In genomic region chr13:36139703-36140102, GRCm38 (mm10) we compare ENCODE assay signal across 24 mouse cellular contexts. TPM values are rescaled to one million over a fixed set of nuclear protein-coding genes. Genes with fewer than 3 reads are reported as not detected.
DNase-seq lines count a peak whose midpoint lies in the region; ATAC-seq lines count a peak whose summit lies in the region.
"Had no signal": no experiment of that assay in that cellular context is flagged by ENCODE, and none has a peak within 500 bp of the region (broad histone marks: within the 10 kb centered on the region; RNA-seq: fewer than 3 reads in every experiment).

No protein-coding gene starts in this region.

- no peak for ATAC-seq in heart, embryonic 13.5 days (ENCODE audit: extremely low read depth, insufficient number of reproducible peaks, low FRiP score, low TSS enrichment)
- ATAC-seq in limb, embryonic 12.5 days (ENCODE audit: insufficient number of reproducible peaks, insufficient read depth, low FRiP score, low TSS enrichment, low read depth): no peak
- ATAC-seq in limb, embryonic 15.5 days (ENCODE audit: insufficient number of reproducible peaks, low FRiP score, low TSS enrichment, low read depth): no peak
- ATAC-seq in midbrain, embryonic 13.5 days: no peak
- ATAC-seq in hindbrain, embryonic 12.5 days (ENCODE audit: low FRiP score): no peak
- ATAC-seq: forebrain, embryonic 13.5 days; hindbrain, embryonic 16.5 days; liver, postnatal 0 days had no signal

- no peak overlapping the region for H3K4me3 ChIP-seq in heart, embryonic 13.5 days
- no peak overlapping the region for H3K4me3 ChIP-seq in limb, embryonic 12.5 days (replicated peaks)
- no peak overlapping the region for H3K4me3 ChIP-seq in limb, embryonic 10.5 days
- no peak overlapping the region for H3K4me3 ChIP-seq in limb, embryonic 15.5 days
- H3K4me3 ChIP-seq in midbrain, embryonic 13.5 days (replicated peaks): no peak overlapping the region
- no peak overlapping the region for H3K4me3 ChIP-seq in hindbrain, embryonic 12.5 days
- H3K4me3 ChIP-seq: erythroblast, embryonic 14.5 days; forebrain, embryonic 13.5 days; kidney, embryonic 15.5 days; megakaryocyte, embryonic 14.5 days; neural tube, embryonic 12.5 days had no signal

- H3K36me3 ChIP-seq in heart, embryonic 13.5 days: no peaks in the 10 kb centered on the region
- no peaks in the 10 kb centered on the region for H3K36me3 ChIP-seq in limb, embryonic 12.5 days
- H3K36me3 ChIP-seq in limb, embryonic 10.5 days: no peaks in the 10 kb centered on the region
- no peaks in the 10 kb centered on the region for H3K36me3 ChIP-seq in limb, embryonic 15.5 days
- no peaks in the 10 kb centered on the region for H3K36me3 ChIP-seq in midbrain, embryonic 13.5 days
- H3K36me3 ChIP-seq in hindbrain, embryonic 12.5 days: no peaks in the 10 kb centered on the region
- H3K36me3 ChIP-seq: kidney, embryonic 15.5 days; neural tube, embryonic 12.5 days had no signal

- 61% methylated on average over 5 of the region's 5 CpGs for WGBS in heart, embryonic 13.5 days
- 77% methylated on average over 5 of the region's 5 CpGs for WGBS in limb, embryonic 12.5 days
- 89% methylated on average over 5 of the region's 5 CpGs for WGBS in limb, embryonic 10.5 days
- WGBS in limb, embryonic 15.5 days: 73% methylated on average over 5 of the region's 5 CpGs
- WGBS in midbrain, embryonic 13.5 days: 85% methylated on average over 5 of the region's 5 CpGs
- 84% methylated on average over 5 of the region's 5 CpGs for WGBS in hindbrain, embryonic 12.5 days

- intact Hi-C loops in heart, postnatal 36 days (cut with DNase I): no loop called here

- no peak overlapping the region for H3K9ac ChIP-seq in heart, embryonic 13.5 days
- no peak overlapping the region for H3K9ac ChIP-seq in limb, embryonic 12.5 days (replicated peaks)
- no peak overlapping the region for H3K9ac ChIP-seq in limb, embryonic 15.5 days
- no peak overlapping the region for H3K9ac ChIP-seq in midbrain, embryonic 13.5 days (replicated peaks)
- no peak overlapping the region for H3K9ac ChIP-seq in hindbrain, embryonic 12.5 days
- H3K9ac ChIP-seq: forebrain, embryonic 13.5 days; kidney, embryonic 15.5 days; liver, postnatal 0 days; neural tube, embryonic 12.5 days had no signal

- no peak for DNase-seq in heart, postnatal 36 days
- DNase-seq in limb, embryonic 10.5 days (ENCODE audit: low spot score): no peak
- DNase-seq: adrenal gland, postnatal 14 days; cerebellum, adult 2 months; gastrocnemius, postnatal 36 days; kidney, adult 11 months; kidney, postnatal 36 days; layer of hippocampus, adult 9-11 months; liver, postnatal 0 days; midbrain, embryonic 14.5 days; right cerebral cortex, postnatal 25 days; thymus, adult 2 months; thymus, postnatal 4 days had no signal

- 0 out of 2 replicates have a peak overlapping the region, but pooled peaks have one; percentile 20 for H3K27ac ChIP-seq in heart, embryonic 13.5 days (replicated peaks)
- H3K27ac ChIP-seq in limb, embryonic 12.5 days: 0 out of 2 replicates have a peak overlapping the region, but pooled peaks have one; percentile 7
- no peak overlapping the region for H3K27ac ChIP-seq in limb, embryonic 10.5 days
- H3K27ac ChIP-seq in limb, embryonic 15.5 days: peak overlapping the region; percentile 38; the same call in 1 of the 2 replicates
- no peak overlapping the region for H3K27ac ChIP-seq in midbrain, embryonic 13.5 days
- no peak overlapping the region for H3K27ac ChIP-seq in hindbrain, embryonic 12.5 days
- H3K27ac ChIP-seq: forebrain, embryonic 13.5 days; kidney, embryonic 15.5 days; neural tube, embryonic 12.5 days had no signal

- peaks cover 20% of the 10 kb centered on the region for H3K4me1 ChIP-seq in heart, embryonic 13.5 days
- H3K4me1 ChIP-seq in limb, embryonic 12.5 days (replicated peaks): no peaks in the 10 kb centered on the region
- no peaks in the 10 kb centered on the region for H3K4me1 ChIP-seq in limb, embryonic 10.5 days
- 0 out of 2 replicates have a peak, but pooled peaks cover 6% of the 10 kb centered on the region for H3K4me1 ChIP-seq in limb, embryonic 15.5 days
- H3K4me1 ChIP-seq in midbrain, embryonic 13.5 days (replicated peaks): no peaks in the 10 kb centered on the region
- H3K4me1 ChIP-seq in hindbrain, embryonic 12.5 days: no peaks in the 10 kb centered on the region
- H3K4me1 ChIP-seq: forebrain, embryonic 13.5 days; kidney, embryonic 15.5 days; neural tube, embryonic 12.5 days had no signal

- H3K9me3 ChIP-seq in heart, embryonic 13.5 days: no peaks in the 10 kb centered on the region
- H3K9me3 ChIP-seq in limb, embryonic 12.5 days: no peaks in the 10 kb centered on the region
- H3K9me3 ChIP-seq in limb, embryonic 10.5 days (replicated peaks): no peaks in the 10 kb centered on the region
- no peaks in the 10 kb centered on the region for H3K9me3 ChIP-seq in limb, embryonic 15.5 days
- no peaks in the 10 kb centered on the region for H3K9me3 ChIP-seq in midbrain, embryonic 13.5 days
- no peaks in the 10 kb centered on the region for H3K9me3 ChIP-seq in hindbrain, embryonic 12.5 days (replicated peaks)
- H3K9me3 ChIP-seq: forebrain, embryonic 13.5 days; kidney, embryonic 15.5 days; megakaryocyte, embryonic 14.5 days; neural tube, embryonic 12.5 days had no signal

- H3K27me3 ChIP-seq in heart, embryonic 13.5 days (replicated peaks): no peaks in the 10 kb centered on the region
- H3K27me3 ChIP-seq in limb, embryonic 12.5 days: no peaks in the 10 kb centered on the region
- no peaks in the 10 kb centered on the region for H3K27me3 ChIP-seq in limb, embryonic 10.5 days (ENCODE audit: low read depth, poor library complexity, severe bottlenecking)
- no peaks in the 10 kb centered on the region for H3K27me3 ChIP-seq in limb, embryonic 15.5 days
- H3K27me3 ChIP-seq in midbrain, embryonic 13.5 days: no peaks in the 10 kb centered on the region
- no peaks in the 10 kb centered on the region for H3K27me3 ChIP-seq in hindbrain, embryonic 12.5 days
- H3K27me3 ChIP-seq: forebrain, embryonic 13.5 days; kidney, embryonic 15.5 days; megakaryocyte, embryonic 14.5 days; neural tube, embryonic 12.5 days had no signal

- H3K4me2 ChIP-seq in heart, embryonic 13.5 days: no peak overlapping the region
- H3K4me2 ChIP-seq in limb, embryonic 12.5 days: no peak overlapping the region
- no peak overlapping the region for H3K4me2 ChIP-seq in limb, embryonic 15.5 days
- H3K4me2 ChIP-seq in midbrain, embryonic 13.5 days (replicated peaks): no peak overlapping the region
- no peak overlapping the region for H3K4me2 ChIP-seq in hindbrain, embryonic 12.5 days (replicated peaks)
- H3K4me2 ChIP-seq: forebrain, embryonic 13.5 days; kidney, embryonic 15.5 days; neural tube, embryonic 12.5 days had no signal

RNA-seq across cellular contexts. Expression of gene Lyrm4, which starts 22.4 kb away (rescaled TPM):
- polyA plus RNA-seq in heart, embryonic 13.5 days (2015; fragmentation: Nextera tagmentation; extraction: Ambion mirVana): 24.3 and 28.5 TPM in 2 replicates
- total RNA-seq in heart, postnatal 36 days (2021): 10 to 100 TPM in 1 of 2 experiments, 1 to 10 TPM in 1; 9.8 to 10.7 TPM
- 21.0 and 21.1 TPM in 2 replicates for polyA plus RNA-seq in limb, embryonic 12.5 days (2016; fragmentation: Nextera tagmentation; extraction: Ambion mirVana)
- 18.5 and 18.7 TPM in 2 replicates for polyA plus RNA-seq in limb, embryonic 10.5 days (2016; fragmentation: Nextera tagmentation; extraction: Ambion mirVana)
- polyA plus RNA-seq in limb, embryonic 15.5 days (2015; fragmentation: Nextera tagmentation; extraction: Ambion mirVana): 19.4 and 21.3 TPM in 2 replicates
- polyA plus RNA-seq in midbrain, embryonic 13.5 days (2015; fragmentation: Nextera tagmentation; extraction: Ambion mirVana): 33.4 and 35.3 TPM in 2 replicates
- polyA plus RNA-seq in hindbrain, embryonic 12.5 days (2016; fragmentation: Nextera tagmentation; extraction: Ambion mirVana): 22.0 and 23.3 TPM in 2 replicates

RNA-seq across cellular contexts. Expression of gene Fars2, which starts 22.5 kb away (rescaled TPM):
- polyA plus RNA-seq in heart, embryonic 13.5 days (2015; fragmentation: Nextera tagmentation; extraction: Ambion mirVana): 53.4 and 54.3 TPM in 2 replicates
- total RNA-seq in heart, postnatal 36 days (2021): 10 to 100 TPM; 79.2 to 87.6 TPM
- 27.7 and 32.4 TPM in 2 replicates for polyA plus RNA-seq in limb, embryonic 12.5 days (2016; fragmentation: Nextera tagmentation; extraction: Ambion mirVana)
- polyA plus RNA-seq in limb, embryonic 10.5 days (2016; fragmentation: Nextera tagmentation; extraction: Ambion mirVana): 23.3 and 24.3 TPM in 2 replicates
- 33.4 and 34.6 TPM in 2 replicates for polyA plus RNA-seq in limb, embryonic 15.5 days (2015; fragmentation: Nextera tagmentation; extraction: Ambion mirVana)
- 29.5 and 31.7 TPM in 2 replicates for polyA plus RNA-seq in midbrain, embryonic 13.5 days (2015; fragmentation: Nextera tagmentation; extraction: Ambion mirVana)
- 27.8 and 28.9 TPM in 2 replicates for polyA plus RNA-seq in hindbrain, embryonic 12.5 days (2016; fragmentation: Nextera tagmentation; extraction: Ambion mirVana)

Comparison
In these comparisons a context has a peak if more than half of its experiments do, and no peak if none do; other contexts are left out.
1. H3K27ac ChIP-seq: peak in heart, embryonic 13.5 days (single experiment), limb, embryonic 12.5 days (single experiment) and limb, embryonic 15.5 days (single experiment); none in limb, embryonic 10.5 days (single experiment), midbrain, embryonic 13.5 days (single experiment) and hindbrain, embryonic 12.5 days (single experiment).